Mouse (Mus musculus) heart, adult 2 months (tissue): ENCODE measurements at regions not wholly inside any gene's neighbourhood (a gene's known extent, or its start where the extent isn't known, plus 50 kb on each side); places are given as distances from the start of the nearest gene placed in this dataset.

ENCODE experiments used
- DNase-seq, 2 experiments: peaks; one replicate each; pipeline ENCODE4 v3.0.0; 2021
- H3K27ac ChIP-seq: fragments of 200-600 bp; 2 replicates; pipeline ENCODE4 v1.8.1; 2022
- H3K27me3 ChIP-seq: fragments of 200-500 bp; 2 replicates; pipeline ENCODE4 v1.6.1; 2012; ENCODE audit warnings: mild to moderate bottlenecking, low read length, inconsistent platforms, mixed read lengths; ENCODE audit not compliant: control insufficient read depth, insufficient read depth
- H3K36me3 ChIP-seq: fragments of 200-500 bp; 2 replicates; pipeline ENCODE4 v1.6.1; 2012; ENCODE audit warnings: low read length, inconsistent platforms; ENCODE audit not compliant: control insufficient read depth, insufficient read depth
- H3K4me1 ChIP-seq: fragments of 200-500 bp; 2 replicates; pipeline ENCODE4 v1.6.1; 2011; ENCODE audit warnings: low read length; ENCODE audit not compliant: control insufficient read depth, insufficient read depth
- H3K4me3 ChIP-seq: fragments of 200-600 bp; 2 replicates; pipeline ENCODE4 v1.8.1; 2022
- H3K79me2 ChIP-seq: fragments of 200-500 bp; replicated peaks from 2 replicates; pipeline ENCODE4 v1.6.1; 2012; ENCODE audit warnings: mild to moderate bottlenecking, inconsistent platforms, low read length, moderate library complexity, mixed read lengths; ENCODE audit not compliant: control insufficient read depth, insufficient read depth
- H3K9ac ChIP-seq: fragments of 200-500 bp; 2 replicates; pipeline ENCODE4 v1.6.1; 2012; ENCODE audit warnings: low read depth, mild to moderate bottlenecking, control low read depth, inconsistent platforms, low read length, mixed read lengths
- CTCF ChIP-seq: fragments of 200-600 bp; IDR thresholded peaks from 2 replicates; pipeline ENCODE4 v1.8.1; 2022; ENCODE audit warnings: antibody characterized with exemption, mild to moderate bottlenecking, moderate library complexity
- EP300 ChIP-seq: fragments of 200-500 bp; IDR thresholded peaks from 2 replicates; pipeline ENCODE4 v1.6.1; 2011; ENCODE audit warnings: low read depth, low read length, control low read depth; ENCODE audit not compliant: insufficient read depth
- POLR2A ChIP-seq: fragments of 200-500 bp; IDR thresholded peaks from 2 replicates; pipeline ENCODE4 v1.6.1; 2011; ENCODE audit warnings: mild to moderate bottlenecking, low read depth, low read length, control low read depth; ENCODE audit not compliant: insufficient read depth
- WGBS: fragments of 180-500 bp; shearing (Covaris S2); methylation state at CpG from one replicate; pipeline ENCODE4 v1.1.7; 2018; 5-methylcytosine and 5-hydroxymethylcytosine counted together
- intact Hi-C: fragments of 180-260 bp; cut with DNase I; formaldehyde crosslinking; loops from one replicate; pipeline ENCODE4 v1.15.1; 2025

GRCm38 (mm10) chr2:149545708-149546107, 140.9 kb downstream of the Cst10 start:
- intact Hi-C loops: no loop called here
- DNase-seq: no peak
- Histone ChIP-seq H3K27ac (no peak overlapping the region), H3K4me1 (no peaks in the 10 kb centered on the region), H3K4me3 (no peak overlapping the region), H3K79me2 (no peaks in the 10 kb centered on the region), H3K9ac (no peak overlapping the region), H3K27me3 (no peaks in the 10 kb centered on the region), H3K36me3 (no peaks in the 10 kb centered on the region)
- TF ChIP-seq POLR2A: no peak
- TF ChIP-seq EP300: no peak
- TF ChIP-seq CTCF: no peak
- 47% methylated on average over 2 of the region's 2 CpGs for WGBS

GRCm38 (mm10) chr2:149546639-149547200, 141.9 kb downstream of the Cst10 start:
- Histone ChIP-seq H3K79me2 (no peaks in the 10 kb centered on the region), H3K4me3 (no peak overlapping the region), H3K9ac (no peak overlapping the region), H3K27me3 (no peaks in the 10 kb centered on the region), H3K36me3 (no peaks in the 10 kb centered on the region), H3K27ac (no peak overlapping the region), H3K4me1 (no peaks in the 10 kb centered on the region)
- TF ChIP-seq EP300: no peak
- TF ChIP-seq POLR2A: no peak
- no peak for TF ChIP-seq CTCF
- DNase-seq: no peak
- intact Hi-C loops: no loop called here
- WGBS: 82% methylated on average over 2 of the region's 2 CpGs

GRCm38 (mm10) chr2:149555209-149555608, 150.4 kb downstream of the Cst10 start:
- Histone ChIP-seq H3K9ac (no peak overlapping the region), H3K36me3 (no peaks in the 10 kb centered on the region), H3K4me1 (no peaks in the 10 kb centered on the region), H3K27ac (no peak overlapping the region), H3K79me2 (no peaks in the 10 kb centered on the region), H3K4me3 (no peak overlapping the region), H3K27me3 (no peaks in the 10 kb centered on the region)
- TF ChIP-seq POLR2A (no peak), EP300 (no peak), CTCF (peak; percentile 44)
- no peak for DNase-seq
- intact Hi-C loops: no loop called here

GRCm38 (mm10) chr2:149573773-149574172, 168.9 kb downstream of the Cst10 start:
- Histone ChIP-seq H3K27ac (no peak overlapping the region), H3K9ac (no peak overlapping the region), H3K36me3 (no peaks in the 10 kb centered on the region), H3K79me2 (no peaks in the 10 kb centered on the region), H3K4me1 (no peaks in the 10 kb centered on the region), H3K27me3 (no peaks in the 10 kb centered on the region), H3K4me3 (no peak overlapping the region)
- TF ChIP-seq POLR2A (no peak), CTCF (no peak), EP300 (no peak)
- intact Hi-C loops: no loop called here
- 73% methylated on average over 1 of the region's 1 CpGs for WGBS
- no peak for DNase-seq

- DNase-seq: no peak
- intact Hi-C loops: no loop called here
- Histone ChIP-seq H3K79me2 (no peaks in the 10 kb centered on the region), H3K36me3 (no peaks in the 10 kb centered on the region), H3K4me1 (no peaks in the 10 kb centered on the region), H3K27ac (no peak overlapping the region), H3K4me3 (no peak overlapping the region), H3K27me3 (no peaks in the 10 kb centered on the region), H3K9ac (no peak overlapping the region)
- WGBS: 75% methylated on average over 2 of the region's 2 CpGs
- no peak for TF ChIP-seq EP300
- TF ChIP-seq POLR2A: no peak
- no peak for TF ChIP-seq CTCF
Observed at GRCm38 (mm10) chr2:149602581-149602980, 197.7 kb downstream of the Cst10 start.

GRCm38 (mm10) chr2:149613381-149613780, 208.5 kb downstream of the Cst10 start:
- intact Hi-C loops: no loop called here
- Histone ChIP-seq H3K9ac (no peak overlapping the region), H3K27me3 (no peaks in the 10 kb centered on the region), H3K4me3 (no peak overlapping the region), H3K79me2 (no peaks in the 10 kb centered on the region), H3K36me3 (no peaks in the 10 kb centered on the region), H3K27ac (no peak overlapping the region), H3K4me1 (no peaks in the 10 kb centered on the region)
- no peak for DNase-seq
- WGBS: 64% methylated on average over 3 of the region's 3 CpGs
- TF ChIP-seq CTCF (no peak), POLR2A (no peak), EP300 (no peak)
